Mouse (Mus musculus): ENCODE data around the gene Cnnm4. TPM values are rescaled to one million over a fixed set of nuclear protein-coding genes. Genes with fewer than 3 reads are reported as not detected.

Cnnm4 gene
- polyA plus RNA-seq, 1 experiment: 5.6 TPM

DNA sequence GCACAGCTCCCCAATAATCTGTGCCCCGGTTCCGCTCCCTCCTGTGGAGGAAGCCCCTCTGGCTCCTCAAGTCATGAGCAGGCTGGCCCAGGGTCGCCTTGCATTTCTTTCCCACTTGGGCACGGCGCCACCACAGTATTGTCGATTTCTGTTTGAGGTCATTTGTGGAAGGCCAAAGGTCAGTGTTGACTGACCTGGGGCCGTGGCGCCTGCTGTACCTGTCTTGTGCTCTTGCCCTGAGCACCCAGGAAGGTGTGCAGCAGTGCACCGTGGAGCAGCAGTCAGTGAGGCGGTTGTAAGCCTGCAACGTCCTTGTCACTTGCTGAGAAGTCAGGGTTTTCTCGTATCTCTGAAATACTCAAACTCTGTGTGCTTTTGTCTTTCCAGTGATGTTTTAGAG lies 54.4 kb downstream of the Cnnm4 start:
- Histone ChIP-seq H3K4me3 (ENCODE audit: extremely low read depth, insufficient read depth, insufficient read length) (no peak overlapping the region), H3K4me1 (ENCODE audit: control insufficient read depth, insufficient read depth, insufficient read length) (no peaks in the 10 kb centered on the region), H3K27ac (ENCODE audit: insufficient read depth, low read length) (no peak overlapping the region), H3K27me3 (ENCODE audit: control insufficient read depth, insufficient read depth, low read length) (no peaks in the 10 kb centered on the region), H3K36me3 (ENCODE audit: control insufficient read depth, insufficient read depth, low read length) (peaks cover 29% of the 10 kb centered on the region)
- DNase-seq (ENCODE audit: low read depth in 1 of 2, low spot score in 2 of 2): no peak
- WGBS: 96% methylated on average over 12 of the region's 12 CpGs
- TF ChIP-seq CTCF (IDR thresholded peaks at IDR 0.05; ENCODE audit: extremely low read depth, insufficient read depth, insufficient read length, insufficient replicate concordance) (no peak), POLR2A (IDR thresholded peaks at IDR 0.05; ENCODE audit: low read depth, low read length) (no peak)

DNA sequence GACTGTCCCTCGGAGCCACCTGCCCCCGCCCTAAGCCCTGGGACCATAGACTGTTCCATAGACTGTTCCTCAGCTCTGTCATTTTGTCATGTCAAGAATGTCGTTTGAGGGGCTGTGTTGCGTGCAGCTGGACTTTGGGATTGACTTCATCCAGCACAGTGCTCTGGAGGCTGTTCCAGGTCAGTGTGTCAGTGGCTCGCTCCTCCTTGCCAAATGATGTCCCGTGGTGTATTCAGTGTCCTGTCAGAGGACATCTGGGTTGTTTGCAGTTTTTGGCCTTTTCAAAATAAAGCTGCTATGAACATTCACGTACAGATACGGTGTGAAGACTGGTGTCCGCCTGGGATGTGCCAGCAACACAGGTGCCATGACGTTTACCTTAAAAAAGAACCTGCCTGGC lies 55.5 kb downstream of the Cnnm4 start:
- 90% methylated on average over 10 of the region's 10 CpGs for WGBS
- Histone ChIP-seq H3K4me1 (ENCODE audit: control insufficient read depth, insufficient read depth, insufficient read length) (no peaks in the 10 kb centered on the region), H3K4me3 (ENCODE audit: extremely low read depth, insufficient read depth, insufficient read length) (no peak overlapping the region), H3K27me3 (ENCODE audit: control insufficient read depth, insufficient read depth, low read length) (no peaks in the 10 kb centered on the region), H3K27ac (ENCODE audit: insufficient read depth, low read length) (no peak overlapping the region), H3K36me3 (ENCODE audit: control insufficient read depth, insufficient read depth, low read length) (peaks cover 26% of the 10 kb centered on the region)
- no peak for DNase-seq (ENCODE audit: low read depth in 1 of 2, low spot score in 2 of 2)
- TF ChIP-seq CTCF (IDR thresholded peaks at IDR 0.05; ENCODE audit: extremely low read depth, insufficient read depth, insufficient read length, insufficient replicate concordance) (no peak), POLR2A (IDR thresholded peaks at IDR 0.05; ENCODE audit: low read depth, low read length) (no peak)

DNA sequence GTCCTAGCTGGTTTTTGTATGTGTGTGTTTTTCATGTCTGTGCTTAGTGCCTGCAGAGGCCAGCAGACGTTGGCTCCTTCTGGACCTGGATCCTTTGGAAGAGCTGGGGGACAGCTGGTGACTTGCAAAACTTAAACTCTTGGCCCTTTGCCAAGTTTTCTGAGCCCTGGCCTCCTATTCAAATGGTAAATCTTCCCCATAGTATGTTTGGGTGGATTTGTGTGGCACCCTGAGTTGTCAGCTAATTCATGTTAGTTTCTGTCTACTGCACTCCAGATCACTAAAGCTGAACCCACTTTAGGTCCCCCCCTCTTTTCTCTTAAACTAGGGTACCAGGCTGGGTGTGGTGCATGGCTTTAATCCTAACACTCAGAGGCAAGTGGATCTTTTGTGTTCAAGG lies 56.9 kb downstream of the Cnnm4 start:
- H3K4me1 ChIP-seq (ENCODE audit: control insufficient read depth, insufficient read depth, insufficient read length): no peaks in the 10 kb centered on the region
- TF ChIP-seq CTCF (IDR thresholded peaks at IDR 0.05; ENCODE audit: extremely low read depth, insufficient read depth, insufficient read length, insufficient replicate concordance) (no peak), POLR2A (IDR thresholded peaks at IDR 0.05; ENCODE audit: low read depth, low read length) (no peak)
- 69% methylated on average over 1 of the region's 1 CpGs for WGBS
- DNase-seq (ENCODE audit: low read depth in 1 of 2, low spot score in 2 of 2): no peak
- no peaks in the 10 kb centered on the region for H3K27me3 ChIP-seq (ENCODE audit: control insufficient read depth, insufficient read depth, low read length)
- peaks cover 19% of the 10 kb centered on the region for H3K36me3 ChIP-seq (ENCODE audit: control insufficient read depth, insufficient read depth, low read length)
- H3K27ac ChIP-seq (ENCODE audit: insufficient read depth, low read length): no peak overlapping the region
- no peak overlapping the region for H3K4me3 ChIP-seq (ENCODE audit: extremely low read depth, insufficient read depth, insufficient read length)

DNA sequence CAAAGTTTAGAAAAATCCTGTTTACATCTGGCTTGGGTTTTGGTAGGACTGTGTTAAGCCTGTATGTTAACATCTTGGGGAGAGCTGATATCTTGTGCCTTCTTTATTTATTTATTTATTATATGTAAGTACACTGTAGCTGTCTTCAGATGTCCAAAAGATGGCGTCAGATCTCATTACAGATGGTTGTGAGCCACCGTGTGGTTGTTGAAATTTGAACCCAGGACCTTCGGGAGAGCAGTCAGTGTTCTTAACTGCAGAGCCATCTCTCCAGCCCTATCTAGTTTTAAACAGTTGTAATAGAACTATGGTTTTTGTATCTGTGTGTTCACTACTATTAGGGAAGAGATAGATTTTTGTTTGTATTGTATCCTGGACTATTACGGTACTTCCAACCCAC lies 57.9 kb downstream of the Cnnm4 start:
- 88% methylated on average over 4 of the region's 4 CpGs for WGBS
- H3K36me3 ChIP-seq (ENCODE audit: control insufficient read depth, insufficient read depth, low read length): peaks cover 16% of the 10 kb centered on the region

DNA sequence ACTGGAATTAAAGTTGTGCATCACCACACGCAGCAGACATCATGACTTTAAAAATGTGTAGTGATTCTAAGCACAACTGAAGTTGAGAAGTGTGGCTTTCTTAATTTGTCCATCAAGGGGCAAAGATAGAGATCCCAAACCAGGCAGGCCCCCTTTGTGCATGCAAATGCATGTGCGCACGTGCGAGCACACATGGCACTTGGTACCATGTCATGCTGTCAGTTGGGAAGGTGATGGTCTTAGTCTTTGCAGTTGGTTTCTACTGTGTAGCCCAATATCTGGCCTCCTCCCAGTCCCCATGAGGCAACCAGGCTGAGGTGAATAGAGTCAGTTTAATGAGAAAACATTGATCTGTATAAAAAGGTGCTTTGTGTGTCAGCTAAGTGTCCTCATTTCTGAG lies 58.5 kb downstream of the Cnnm4 start:
- DNase-seq (ENCODE audit: low read depth in 1 of 2, low spot score in 2 of 2): no peak
- TF ChIP-seq POLR2A (IDR thresholded peaks at IDR 0.05; ENCODE audit: low read depth, low read length) (no peak), CTCF (IDR thresholded peaks at IDR 0.05; ENCODE audit: extremely low read depth, insufficient read depth, insufficient read length, insufficient replicate concordance) (no peak)
- WGBS: 94% methylated on average over 4 of the region's 4 CpGs
- H3K27me3 ChIP-seq (ENCODE audit: control insufficient read depth, insufficient read depth, low read length): no peaks in the 10 kb centered on the region
- no peak overlapping the region for H3K4me3 ChIP-seq (ENCODE audit: extremely low read depth, insufficient read depth, insufficient read length)
- no peaks in the 10 kb centered on the region for H3K4me1 ChIP-seq (ENCODE audit: control insufficient read depth, insufficient read depth, insufficient read length)
- no peak overlapping the region for H3K27ac ChIP-seq (ENCODE audit: insufficient read depth, low read length)
- peaks cover 15% of the 10 kb centered on the region for H3K36me3 ChIP-seq (ENCODE audit: control insufficient read depth, insufficient read depth, low read length)

More for the DNA sequence above, 57.9 kb downstream of the Cnnm4 start:
- no peak for DNase-seq (ENCODE audit: low read depth in 1 of 2, low spot score in 2 of 2)
- no peak for TF ChIP-seq POLR2A (IDR thresholded peaks at IDR 0.05; ENCODE audit: low read depth, low read length)
- TF ChIP-seq CTCF (IDR thresholded peaks at IDR 0.05; ENCODE audit: extremely low read depth, insufficient read depth, insufficient read length, insufficient replicate concordance): no peak
- Histone ChIP-seq H3K27me3 (ENCODE audit: control insufficient read depth, insufficient read depth, low read length) (no peaks in the 10 kb centered on the region), H3K4me3 (ENCODE audit: extremely low read depth, insufficient read depth, insufficient read length) (no peak overlapping the region), H3K27ac (ENCODE audit: insufficient read depth, low read length) (no peak overlapping the region), H3K4me1 (ENCODE audit: control insufficient read depth, insufficient read depth, insufficient read length) (no peaks in the 10 kb centered on the region)

DNA sequence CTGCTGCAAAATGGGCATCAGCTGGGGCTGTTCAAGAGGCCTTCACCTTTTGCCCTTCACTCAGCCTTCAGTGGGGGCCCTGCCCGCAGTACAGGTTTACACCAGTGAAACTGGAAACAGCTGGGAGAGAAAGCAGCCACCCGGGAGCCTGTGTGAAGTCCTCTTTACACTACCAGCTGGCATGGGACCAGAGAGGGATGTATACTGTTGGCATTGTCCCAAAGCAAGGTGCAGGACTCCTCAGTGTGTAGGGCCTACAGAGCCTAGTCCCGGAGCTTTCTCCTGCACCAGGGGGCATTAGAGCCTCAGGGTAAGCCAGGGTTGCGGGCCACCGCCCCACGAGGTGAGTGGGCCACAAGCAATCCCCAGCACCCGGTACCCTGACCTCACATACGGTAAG lies 59.1 kb downstream of the Cnnm4 start:
- DNase-seq (ENCODE audit: low read depth in 1 of 2, low spot score in 2 of 2): no peak
- TF ChIP-seq CTCF (IDR thresholded peaks at IDR 0.05; ENCODE audit: extremely low read depth, insufficient read depth, insufficient read length, insufficient replicate concordance): no peak
- no peak for TF ChIP-seq POLR2A (IDR thresholded peaks at IDR 0.05; ENCODE audit: low read depth, low read length)
- WGBS: 93% methylated on average over 8 of the region's 8 CpGs
- Histone ChIP-seq H3K4me1 (ENCODE audit: control insufficient read depth, insufficient read depth, insufficient read length) (no peaks in the 10 kb centered on the region), H3K27me3 (ENCODE audit: control insufficient read depth, insufficient read depth, low read length) (no peaks in the 10 kb centered on the region), H3K4me3 (ENCODE audit: extremely low read depth, insufficient read depth, insufficient read length) (no peak overlapping the region), H3K27ac (ENCODE audit: insufficient read depth, low read length) (no peak overlapping the region), H3K36me3 (ENCODE audit: control insufficient read depth, insufficient read depth, low read length) (peaks cover 10% of the 10 kb centered on the region)

DNA sequence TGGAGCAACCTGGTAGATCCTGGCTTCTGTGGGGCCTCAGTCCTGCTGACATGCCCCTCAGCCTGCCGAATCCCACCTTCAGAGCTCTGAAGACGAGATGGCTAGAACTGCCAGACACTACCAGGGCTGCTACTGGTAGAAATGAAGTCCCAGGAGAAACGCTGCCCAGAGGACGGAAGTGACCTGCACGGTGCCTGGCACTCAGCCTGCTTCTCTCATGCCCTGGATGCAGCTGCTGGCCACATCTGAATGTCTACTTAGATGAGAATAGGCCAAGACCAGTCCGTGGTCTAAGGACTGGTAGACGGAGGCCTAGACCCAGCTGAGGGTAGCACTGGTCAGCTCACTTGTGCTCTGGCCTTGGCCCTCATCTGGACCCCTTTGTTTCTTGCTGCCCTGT lies 59.5 kb downstream of the Cnnm4 start:
- TF ChIP-seq CTCF (IDR thresholded peaks at IDR 0.05; ENCODE audit: extremely low read depth, insufficient read depth, insufficient read length, insufficient replicate concordance): no peak
- TF ChIP-seq POLR2A (IDR thresholded peaks at IDR 0.05; ENCODE audit: low read depth, low read length): no peak
- Histone ChIP-seq H3K27ac (ENCODE audit: insufficient read depth, low read length) (no peak overlapping the region), H3K4me3 (ENCODE audit: extremely low read depth, insufficient read depth, insufficient read length) (no peak overlapping the region), H3K36me3 (ENCODE audit: control insufficient read depth, insufficient read depth, low read length) (peaks cover 10% of the 10 kb centered on the region), H3K4me1 (ENCODE audit: control insufficient read depth, insufficient read depth, insufficient read length) (no peaks in the 10 kb centered on the region), H3K27me3 (ENCODE audit: control insufficient read depth, insufficient read depth, low read length) (no peaks in the 10 kb centered on the region)
- WGBS: 91% methylated on average over 7 of the region's 7 CpGs
- DNase-seq (ENCODE audit: low read depth in 1 of 2, low spot score in 2 of 2): no peak
